9 mouse cellular contexts compared by ENCODE assay signal in the genomic region with DNA sequence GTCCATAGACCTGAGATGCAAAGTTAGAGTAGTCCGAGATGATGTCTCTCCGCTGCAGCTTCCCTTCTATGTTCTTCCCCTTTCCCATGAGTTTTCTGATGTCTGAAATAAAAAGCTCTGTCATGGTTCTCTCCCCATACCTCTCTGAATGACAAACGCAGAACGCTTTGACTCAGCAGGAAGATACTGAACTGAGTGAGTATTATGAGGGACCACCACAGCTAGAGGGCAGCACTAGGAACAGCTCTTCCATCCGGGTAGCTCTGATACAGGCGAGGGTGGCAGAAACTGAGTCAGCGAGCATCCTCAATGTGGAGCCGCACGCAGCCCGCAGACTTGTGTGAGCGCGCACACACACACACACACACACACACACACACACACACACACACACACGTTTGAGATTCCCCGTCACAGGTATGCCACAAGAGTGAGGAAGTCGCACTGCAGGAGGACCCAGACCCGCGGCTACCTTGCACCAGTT. TPM values are rescaled to one million over a fixed set of nuclear protein-coding genes. Genes with fewer than 3 reads are reported as not detected.
DNase-seq lines count a peak whose midpoint lies in the region; ATAC-seq and TF ChIP-seq lines count a peak whose summit lies in the region.
"Had no signal": no experiment of that assay in that cellular context is flagged by ENCODE, and none has a peak within 500 bp of the region (broad histone marks: within the 10 kb centered on the region; RNA-seq: fewer than 3 reads in every experiment).

No protein-coding gene starts in this region.

- in situ Hi-C loops in Patski (cut with MboI; ENCODE audit: low pct_unique_long_range_greater_than_20kb), result no loop called here

- POLR2A ChIA-PET in Patski (lab: Charles Lee), result no interaction called here

- no peak for ATAC-seq in Patski
- no peak for ATAC-seq in heart, embryonic 12.5 days (ENCODE audit: insufficient number of reproducible peaks, low FRiP score)

- H3K9me3 ChIP-seq in heart, embryonic 12.5 days (replicated peaks), result no peaks in the 10 kb centered on the region

- H3K36me3 ChIP-seq in heart, embryonic 12.5 days, result no peaks in the 10 kb centered on the region

- CTCF ChIA-PET in Patski (lab: Charles Lee), result interaction anchor here (0.8 to 1.9 kb wide), 10 partner anchors 9 to 75 kb away, joined by 3 to 5 read pairs (median 3); no protein-coding TSS in a partner anchor

- H3K4me1 ChIP-seq in cortical plate, adult 2 months (ENCODE audit: control insufficient read depth, insufficient read depth, low read length), result no peaks in the 10 kb centered on the region
- H3K4me1 ChIP-seq in heart, embryonic 12.5 days (replicated peaks), result no peaks in the 10 kb centered on the region

- no peak overlapping the region for H3K4me3 ChIP-seq in cortical plate, adult 2 months (ENCODE audit: insufficient read depth, low read length)
- H3K4me3 ChIP-seq in heart, embryonic 12.5 days, result peak overlapping the region; percentile 27
- H3K4me3 ChIP-seq: erythroblast, embryonic 14.5 days had no signal

- no peak overlapping the region for H3K9ac ChIP-seq in heart, embryonic 12.5 days

- DNase-seq in 3T3-L1 (ENCODE audit: low read depth, low spot score) (peak; percentile 32), Patski (ENCODE audit: low read depth, low spot score) (no peak), liver (peak; percentile 56)
- DNase-seq in kidney, postnatal 10 days, result peak; percentile 65
- peak; percentile 66 for DNase-seq in naive thymus-derived CD4-positive, alpha-beta T cell, adult 2 months (ENCODE audit: low read depth)
- peak; percentile 54 for DNase-seq in testis, postnatal 10 days (ENCODE audit: low spot score)

- H3K4me2 ChIP-seq in heart, embryonic 12.5 days, result peak overlapping the region; percentile 58

- no peak overlapping the region for H3K27ac ChIP-seq in cortical plate, adult 2 months (ENCODE audit: insufficient read depth, low read length)
- no peak overlapping the region for H3K27ac ChIP-seq in heart, embryonic 12.5 days (ENCODE audit: poor library complexity, severe bottlenecking)

- TF ChIP-seq POLR2A in cortical plate, adult 2 months (IDR thresholded peaks at IDR 0.05; ENCODE audit: extremely low read depth, insufficient read depth, low read length), result no peak

- TF ChIP-seq CTCF in Patski (IDR thresholded peaks at IDR 0.05), result peak; percentile 53
- peak; percentile 63 for TF ChIP-seq CTCF in cortical plate, adult 2 months (IDR thresholded peaks at IDR 0.05; ENCODE audit: extremely low read depth, insufficient read depth, low read length)

- H3K27me3 ChIP-seq in Patski, result no peaks in the 10 kb centered on the region
- no peaks in the 10 kb centered on the region for H3K27me3 ChIP-seq in heart, embryonic 12.5 days (replicated peaks)

- WGBS in heart, embryonic 12.5 days, result 38% methylated on average over 16 of the region's 17 CpGs

RNA-seq across cellular contexts. Expression of gene Maats1, which starts 20.4 kb away (rescaled TPM):
- polyA plus RNA-seq in Patski (2021), result 0.09 TPM
- 0.96 and 1.2 TPM in 2 replicates for polyA plus RNA-seq in cortical plate, adult 2 months (2012; rRNA removed)
- 0.09 TPM in 1 of 2 replicates, not detected in the other for polyA plus RNA-seq in heart, embryonic 12.5 days (2016; fragmentation: Nextera tagmentation; extraction: Ambion mirVana)
- polyA plus RNA-seq: erythroblast, embryonic 14.5 days had no signal

RNA-seq across cellular contexts. Expression of gene Cox17, which starts 25.3 kb away (rescaled TPM):
- 271 TPM for polyA plus RNA-seq in Patski (2021)
- 235 and 239 TPM in 2 replicates for polyA plus RNA-seq in cortical plate, adult 2 months (2012; rRNA removed)
- polyA plus RNA-seq in heart, embryonic 12.5 days (2016; fragmentation: Nextera tagmentation; extraction: Ambion mirVana), result 301 and 307 TPM in 2 replicates

RNA-seq across cellular contexts. Expression of gene Gm21987, which starts 25.3 kb away (rescaled TPM):
- polyA plus RNA-seq in Patski (2021), result not detected
- not detected in 2 replicates for polyA plus RNA-seq in cortical plate, adult 2 months (2012; rRNA removed)
- 2.5 and 3.8 TPM in 2 replicates for polyA plus RNA-seq in heart, embryonic 12.5 days (2016; fragmentation: Nextera tagmentation; extraction: Ambion mirVana)

RNA-seq across cellular contexts. Expression of gene Nr1i2, which starts 26.9 kb away (rescaled TPM):
- polyA plus RNA-seq in Patski (2021), result 0.03 TPM
- not detected in 2 replicates for polyA plus RNA-seq in cortical plate, adult 2 months (2012; rRNA removed)
- polyA plus RNA-seq in heart, embryonic 12.5 days (2016; fragmentation: Nextera tagmentation; extraction: Ambion mirVana), result not detected in 2 replicates
- polyA plus RNA-seq: erythroblast, embryonic 14.5 days had no signal

RNA-seq across cellular contexts. Expression of gene Popdc2, which starts 40.5 kb away (rescaled TPM):
- polyA plus RNA-seq in Patski (2021), result 0.49 TPM
- polyA plus RNA-seq in cortical plate, adult 2 months (2012; rRNA removed), result 0.62 and 0.81 TPM in 2 replicates
- polyA plus RNA-seq in heart, embryonic 12.5 days (2016; fragmentation: Nextera tagmentation; extraction: Ambion mirVana), result 308 and 330 TPM in 2 replicates
